Mouse (Mus musculus) skeletal muscle tissue, adult 2 months (tissue): ENCODE measurements at regions not wholly inside any gene's neighbourhood (a gene's known extent, or its start where the extent isn't known, plus 50 kb on each side); places are given as distances from the start of the nearest gene placed in this dataset.

Source experiments
- DNase-seq: peaks from one replicate; pipeline ENCODE4 v3.0.0-alpha.2; 2012; ENCODE audit warnings: low read depth, low spot score

DNA sequence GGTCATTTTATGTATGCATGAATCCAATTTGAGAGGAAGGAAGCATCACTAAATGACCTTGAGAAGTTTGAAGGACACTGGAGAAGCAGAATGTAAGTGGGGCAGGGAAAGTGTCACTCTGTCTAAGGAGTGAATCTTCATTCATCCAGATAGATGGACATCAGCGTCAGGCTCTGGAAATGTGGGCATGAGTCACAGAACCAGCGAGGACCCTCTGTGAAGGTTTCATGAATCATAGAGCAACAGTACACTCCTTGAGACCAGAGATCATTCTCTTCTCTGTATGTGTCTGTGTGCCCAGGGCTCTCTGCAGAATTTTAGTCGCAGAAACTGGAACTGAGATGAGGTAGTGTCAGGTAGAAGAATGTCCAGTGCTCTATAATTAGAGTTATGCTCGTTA lies 62.4 kb upstream of the Lypd6 start:
- peak; percentile 10 for DNase-seq

DNA sequence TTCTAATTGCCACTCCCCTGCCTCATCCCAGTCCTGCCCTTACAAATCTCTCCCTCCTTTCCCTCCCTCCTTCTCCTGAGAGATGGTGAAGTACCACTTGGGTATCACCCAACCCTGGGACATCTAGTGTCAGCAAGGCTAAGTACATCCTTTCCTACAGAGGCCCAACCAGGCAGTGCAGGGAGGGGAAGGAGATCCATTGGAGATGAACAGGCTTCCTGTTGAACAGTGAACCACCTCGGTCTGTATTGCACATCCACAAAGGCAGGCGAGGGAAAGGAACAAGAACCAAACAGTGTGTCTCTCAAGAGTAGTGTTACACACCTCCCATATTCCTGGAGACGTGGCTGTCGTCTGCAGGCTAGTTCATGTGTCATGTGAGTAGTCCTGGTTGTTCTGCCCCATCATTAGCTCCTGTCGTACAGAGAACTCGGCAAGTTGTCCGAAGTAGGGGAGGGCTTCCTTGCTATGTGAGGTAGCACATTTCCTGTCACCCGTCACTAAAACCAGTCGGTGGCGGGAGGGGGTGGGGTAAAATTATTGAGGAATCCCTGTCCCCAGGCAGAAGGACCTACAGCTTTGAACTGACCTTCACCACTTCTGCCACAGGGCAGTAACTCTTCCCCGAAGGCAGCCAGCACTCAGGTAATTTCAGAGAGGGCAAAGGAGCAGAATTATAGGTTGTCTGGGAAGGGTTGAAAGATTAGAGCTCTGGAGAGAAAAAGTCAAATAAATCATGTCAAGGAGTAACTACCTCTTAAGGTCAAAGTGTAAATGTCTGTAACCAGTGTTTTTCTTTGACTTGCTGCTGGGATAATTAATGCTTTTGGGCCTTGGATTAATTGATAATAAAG lies 61.3 kb upstream of the Lypd6 start:
- DNase-seq = peak; percentile 7

DNA sequence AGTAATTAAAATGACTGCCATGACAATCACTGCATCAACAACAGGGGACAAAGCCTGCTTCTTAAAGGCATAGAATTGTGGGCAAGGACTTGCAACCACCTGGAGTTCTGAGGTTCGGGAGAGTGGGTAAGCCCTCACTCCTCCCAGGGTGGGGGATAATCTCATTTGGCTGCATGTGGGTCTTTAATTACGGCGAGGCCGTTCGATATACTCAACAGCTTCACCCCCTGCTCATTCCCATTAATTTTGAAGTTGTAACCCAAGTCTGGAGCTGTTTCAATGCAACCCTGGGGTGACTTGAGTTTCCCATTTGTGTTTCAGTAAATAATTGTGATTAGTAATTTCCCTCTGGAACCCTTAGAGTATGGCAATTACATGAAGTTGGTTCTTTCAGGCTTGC lies 57.9 kb upstream of the Lypd6 start:
- no peak for DNase-seq

DNA sequence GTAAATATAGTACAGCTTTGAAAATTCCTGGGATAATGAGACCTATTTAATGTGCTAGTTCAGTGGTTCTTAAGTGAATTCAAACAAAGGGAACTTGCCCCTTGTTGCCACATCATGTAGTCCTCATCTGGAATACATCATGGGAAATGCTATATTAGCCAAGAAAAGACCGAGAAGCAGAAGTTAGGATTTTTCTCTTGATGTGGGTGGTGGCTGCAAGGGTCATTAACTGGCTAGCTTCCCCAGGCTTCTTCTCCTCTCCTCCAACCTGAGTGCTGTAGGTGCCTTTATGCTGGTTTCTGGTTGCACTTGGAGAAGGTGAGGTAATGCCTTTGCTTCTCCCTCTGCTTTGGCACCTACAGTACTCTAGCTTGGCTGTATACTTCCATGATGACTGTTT lies 55.8 kb upstream of the Lypd6 start:
- no peak for DNase-seq

DNA sequence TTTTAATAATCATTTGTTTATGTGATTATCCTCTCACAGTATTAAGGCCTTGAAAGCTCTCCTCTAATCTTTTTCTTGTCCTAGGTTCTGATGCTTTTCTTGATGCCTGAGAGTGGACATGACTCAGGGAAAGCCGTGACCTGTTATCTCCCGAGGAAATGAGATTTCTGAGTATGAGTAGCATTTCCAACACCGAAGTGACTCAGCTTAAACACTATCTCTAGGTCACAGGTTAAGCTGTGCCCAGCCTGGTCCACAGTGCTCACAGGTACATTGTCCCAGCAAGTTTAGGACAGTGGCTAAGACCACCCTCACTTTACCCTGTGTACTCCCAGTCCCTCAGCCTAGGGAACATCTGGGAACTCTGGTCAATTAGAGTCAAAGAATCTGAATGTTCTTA lies 53.9 kb upstream of the Lypd6 start:
- no peak for DNase-seq

DNA sequence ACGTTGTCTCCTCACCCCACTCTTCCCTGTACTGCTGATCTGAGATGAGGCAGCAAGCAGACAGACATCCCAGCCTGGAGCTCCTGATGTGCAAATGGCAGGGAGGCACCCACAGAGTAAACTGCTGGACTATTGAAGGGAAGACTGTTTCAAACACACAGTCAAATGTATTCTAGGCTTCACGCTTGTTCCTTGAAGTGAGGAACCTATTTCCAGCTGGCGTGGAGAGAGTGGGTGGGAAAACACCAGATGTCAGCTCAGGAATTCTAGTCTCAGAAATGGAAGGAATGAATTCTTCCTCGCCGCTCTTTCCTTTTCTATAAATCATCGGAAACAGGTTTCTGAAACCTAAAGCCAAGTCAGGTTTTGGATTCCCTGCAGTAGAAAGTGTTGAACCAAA lies 53.0 kb upstream of the Lypd6 start:
- DNase-seq = no peak

DNA sequence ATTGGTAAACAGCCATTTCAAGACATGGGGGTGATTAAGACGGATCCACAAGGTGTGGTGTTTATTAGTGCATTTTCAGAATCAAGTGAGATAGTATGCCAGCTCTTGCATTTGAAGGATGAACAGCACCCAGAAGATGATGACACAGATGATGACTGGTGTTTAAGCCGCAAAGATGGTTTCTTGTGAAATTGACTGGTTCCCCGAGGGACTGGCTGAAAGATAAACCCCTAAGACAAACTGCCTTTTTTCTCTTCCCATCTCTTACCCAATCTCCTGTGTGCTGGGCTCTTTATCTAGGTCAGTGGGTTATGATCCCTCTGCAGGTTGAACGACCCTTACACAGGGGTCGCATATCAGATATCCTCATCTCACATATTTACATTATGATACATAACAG lies 52.3 kb upstream of the Lypd6 start:
- DNase-seq = no peak

DNA sequence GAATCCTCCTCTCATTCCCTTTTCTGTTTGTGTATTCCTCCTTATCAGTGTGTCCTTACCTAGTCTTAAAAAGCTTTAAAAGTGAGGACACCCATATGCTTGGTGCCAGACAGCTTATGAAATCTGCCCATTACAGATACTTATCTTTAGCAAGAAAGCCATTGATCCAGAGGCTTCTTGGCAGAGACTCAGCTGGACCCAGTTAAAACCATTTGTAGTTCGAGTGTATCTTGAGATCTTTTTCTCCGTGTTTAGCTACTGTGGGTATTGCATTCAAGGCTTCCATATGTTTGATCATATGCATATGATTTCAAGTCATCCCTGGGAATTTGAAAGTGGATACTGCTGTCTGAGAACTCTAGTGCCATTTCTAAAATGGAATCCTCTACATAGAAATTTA lies 51.5 kb upstream of the Lypd6 start:
- no peak for DNase-seq
